Mouse (Mus musculus) Patski (cell line): Measurements from ENCODE around the gene Zfp607a. TPM values are rescaled to one million over a fixed set of nuclear protein-coding genes. Genes with fewer than 3 reads are reported as not detected.
"Not testable (repeated sequence)": the region's sequence is repeated elsewhere in the genome, so short reads cannot be mapped to it uniquely, and the experiment has no call there.

ENCODE experiments used
- ATAC-seq: fragments of 100-300 bp; one replicate; pipeline ENCODE4 v1.8.0; 2021
- CTCF ChIA-PET: fragments of 350-600 bp; sonication (Branson Sonifier 250); formaldehyde crosslinking; loops from one replicate; lab custom pipeline; 2022; ENCODE audit warnings: inconsistent platforms; lab: Charles Lee
- POLR2A ChIA-PET: fragments of 350-600 bp; sonication (Branson Sonifier 250); formaldehyde crosslinking; loops from one replicate; lab custom pipeline; 2022; ENCODE audit warnings: antibody characterized with exemption, inconsistent platforms; lab: Charles Lee
- DNase-seq: peaks from one replicate; pipeline ENCODE4 v3.0.0-alpha.2; 2011; ENCODE audit warnings: low read depth, low spot score
- H3K27me3 ChIP-seq: fragments of 371-371 bp; one replicate; pipeline ENCODE4 v1.5.1; 2021
- CTCF ChIP-seq: fragments of 100-300 bp; IDR thresholded peaks from one replicate; pipeline ENCODE4 v1.5.1; 2021
- in situ Hi-C: fragments of 300-500 bp; cut with MboI; formaldehyde crosslinking; loops from 3 replicates; pipeline ENCODE4 v1.11.1; 2018; ENCODE audit warnings: low pct_unique_long_range_greater_than_20kb, mixed read lengths
- polyA plus RNA-seq: library from polyadenylated mRNA; unstranded; gene quantifications from one replicate; pipeline ENCODE4 v1.2.3, GENCODE M21; 2021

Zfp607a gene
- polyA plus RNA-seq, 1 experiment from 2014 or later = 2.7 TPM

GRCm38 (mm10) chr7:27860396-27861235 is 3.3 kb downstream of the Zfp607a start:
- in situ Hi-C loops = loop anchor here (5.0 kb wide), 1 partner anchor 117 kb away; the partner anchor contains the start of gene Zfp780b
- no peaks in the 10 kb centered on the region for H3K27me3 ChIP-seq
- CTCF ChIA-PET = interaction anchor here (1.5 to 2.5 kb wide), 3 partner anchors 17 to 43 kb away, joined by 3 to 8 read pairs (median 4); no protein-coding TSS in a partner anchor

GRCm38 (mm10) chr7:27862578-27862977 is 5.3 kb downstream of the Zfp607a start:
- ATAC-seq, H3K27me3 ChIP-seq, POLR2A ChIA-PET, CTCF ChIA-PET, DNase-seq: not testable (repeated sequence)
- in situ Hi-C loops = loop anchor here (5.0 kb wide), 1 partner anchor 115 kb away; the partner anchor contains the start of gene Zfp780b

More at GRCm38 (mm10) chr7:27860396-27861235, 3.3 kb downstream of the Zfp607a start:
- no peak for TF ChIP-seq CTCF
- ATAC-seq = peak; percentile 93
- POLR2A ChIA-PET = interaction anchor here (0.6 kb wide), 2 partner anchors 52 to 68 kb away, joined by 4 read pairs; no protein-coding TSS in a partner anchor
- peak; percentile 39 for DNase-seq

GRCm38 (mm10) chr7:27881721-27882120 is 24.4 kb downstream of the Zfp607a start:
- no peak for DNase-seq
- no peak for TF ChIP-seq CTCF
- in situ Hi-C loops = no loop called here

GRCm38 (mm10) chr7:27900601-27901000 is 43.3 kb downstream of the Zfp607a start:
- ChIA-PET CTCF (no interaction called here), POLR2A (no interaction called here)
- in situ Hi-C loops = no loop called here
- H3K27me3 ChIP-seq = no peaks in the 10 kb centered on the region
- DNase-seq (no peak), ATAC-seq (no peak)
- TF ChIP-seq CTCF = no peak

More at GRCm38 (mm10) chr7:27881721-27882120, 24.4 kb downstream of the Zfp607a start:
- H3K27me3 ChIP-seq = no peaks in the 10 kb centered on the region
- ChIA-PET POLR2A (no interaction called here), CTCF (no interaction called here)
- no peak for ATAC-seq

- DNase-seq = no peak
- POLR2A ChIA-PET = no interaction called here
These were observed 47.9 kb downstream of the Zfp607a start for GRCm38 (mm10) chr7:27905061-27905848.

GRCm38 (mm10) chr7:27910952-27911351 is 53.6 kb downstream of the Zfp607a start:
- CTCF ChIA-PET, ATAC-seq: not testable (repeated sequence)

More at GRCm38 (mm10) chr7:27905061-27905848, 47.9 kb downstream of the Zfp607a start:
- in situ Hi-C loops = no loop called here
- H3K27me3 ChIP-seq = no peaks in the 10 kb centered on the region
- CTCF ChIA-PET = no interaction called here
- no peak for TF ChIP-seq CTCF
- no peak for ATAC-seq

GRCm38 (mm10) chr7:27927041-27927440 is 69.7 kb downstream of the Zfp607a start:
- in situ Hi-C loops, H3K27me3 ChIP-seq, DNase-seq, ATAC-seq, CTCF ChIA-PET, POLR2A ChIA-PET: not testable (repeated sequence)

More at GRCm38 (mm10) chr7:27910952-27911351, 53.6 kb downstream of the Zfp607a start:
- in situ Hi-C loops, H3K27me3 ChIP-seq, POLR2A ChIA-PET, DNase-seq: not testable (repeated sequence)

GRCm38 (mm10) chr7:27928818-27929695 is 71.7 kb downstream of the Zfp607a start, which contains the start of gene Zfp974:
Gene Zfp974 (minus strand): TSS chr7:27929460.
- no peaks in the 10 kb centered on the region for H3K27me3 ChIP-seq
- ChIA-PET POLR2A (interaction anchor here (0.7 kb wide), 1 partner anchor 69 kb away, joined by 4 read pairs; no protein-coding TSS in a partner anchor), CTCF (interaction anchor here (1.4 kb wide), 1 partner anchor 14 kb away, joined by 3 read pairs; no protein-coding TSS in a partner anchor)
- no peak for DNase-seq
- TF ChIP-seq CTCF = no peak
- in situ Hi-C loops = no loop called here
- ATAC-seq = peak; percentile 78

Other genes starting within 250 kb of the Zfp607a start
- 0.12 TPM for gene Ttc9b, start 203.6 kb upstream of the Zfp607a start, polyA plus RNA-seq
- 34.0 TPM for gene Map3k10, start 182.9 kb upstream of the Zfp607a start, polyA plus RNA-seq
- gene Zfp607b, start 168.2 kb upstream of the Zfp607a start, polyA plus RNA-seq = 1.1 TPM
- 13.1 TPM for gene Zfp60, start 126.1 kb upstream of the Zfp607a start, polyA plus RNA-seq
- 4.2 TPM for gene Zfp626, start 50.3 kb upstream of the Zfp607a start, polyA plus RNA-seq
- 5.4 TPM for gene Zfp59, start 18.9 kb upstream of the Zfp607a start, polyA plus RNA-seq
- 8.1 TPM for gene Zfp974, start 71.9 kb downstream of the Zfp607a start, polyA plus RNA-seq
- gene Zfp780b, start 121.6 kb downstream of the Zfp607a start, polyA plus RNA-seq = 9.2 TPM
- 3.0 TPM for gene Zfp850, start 156.6 kb downstream of the Zfp607a start, polyA plus RNA-seq
- gene Psmc4, start 192.6 kb downstream of the Zfp607a start, polyA plus RNA-seq = 176 TPM
- gene Fcgbp, start 213.7 kb downstream of the Zfp607a start, polyA plus RNA-seq = 1.6 TPM